Mouse (Mus musculus) bone marrow macrophage, adult 2 months (primary cell): ENCODE data around the gene Gdpd5. TPM values are rescaled to one million over a fixed set of nuclear protein-coding genes. Genes with fewer than 3 reads are reported as not detected.
"Not testable (repeated sequence)": the region's sequence is repeated elsewhere in the genome, so short reads cannot be mapped to it uniquely, and the experiment has no call there.

Experiments used
- H3K27ac ChIP-seq: 2 replicates; pipeline ENCODE4 v1.5.1; 2012; ENCODE audit warnings: low read depth, low read length; ENCODE audit not compliant: insufficient read depth
- H3K4me1 ChIP-seq: 2 replicates; pipeline ENCODE4 v1.6.1; 2012; ENCODE audit warnings: low read length; ENCODE audit not compliant: control insufficient read depth, insufficient read depth
- H3K4me3 ChIP-seq: 2 replicates; pipeline ENCODE4 v1.5.1; 2012; ENCODE audit warnings: mild to moderate bottlenecking, low read length, moderate library complexity; ENCODE audit not compliant: insufficient read depth
- CTCF ChIP-seq: IDR thresholded peaks from 2 replicates; pipeline ENCODE4 v1.5.1; 2012; ENCODE audit warnings: low read depth, mild to moderate bottlenecking, low read length, moderate library complexity
- POLR2A ChIP-seq: IDR thresholded peaks from 2 replicates; pipeline ENCODE4 v1.6.1; 2012; ENCODE audit warnings: mild to moderate bottlenecking, low read depth, low read length, borderline replicate concordance
- polyA plus RNA-seq: library from polyadenylated mRNA; stranded (reverse); fragments of >200 nt; gene quantifications from 2 replicates; pipeline ENCODE4 v1.2.4, GENCODE M21; 2012; ENCODE audit not compliant: missing spikeins, insufficient read depth, insufficient read length

Gdpd5 gene
- polyA plus RNA-seq, 1 experiment = 11.1 TPM

DNA sequence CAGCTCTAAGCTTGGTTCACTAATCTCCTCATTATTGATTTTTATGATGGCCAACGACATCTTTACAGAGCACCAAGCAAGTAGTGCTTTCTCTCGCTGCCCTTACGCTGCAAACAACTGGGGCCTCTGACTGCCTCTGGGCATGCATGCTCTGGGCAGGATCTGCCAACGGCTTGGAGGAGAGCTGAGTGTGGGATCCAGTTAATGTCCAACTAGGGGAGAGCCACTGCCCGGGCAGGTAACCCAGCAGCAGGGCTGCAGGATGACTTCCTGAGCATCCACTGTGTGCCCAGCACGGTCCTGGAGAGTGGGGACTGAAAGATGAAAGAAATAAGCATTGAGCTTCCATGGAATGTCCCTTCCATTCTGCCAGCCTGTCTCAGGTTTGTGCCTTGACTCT lies 14.5 kb upstream of the Gdpd5 start:
- Histone ChIP-seq H3K4me3 (no peak overlapping the region), H3K27ac (no peak overlapping the region), H3K4me1 (no peaks in the 10 kb centered on the region)
- TF ChIP-seq POLR2A (no peak), CTCF (no peak)

DNA sequence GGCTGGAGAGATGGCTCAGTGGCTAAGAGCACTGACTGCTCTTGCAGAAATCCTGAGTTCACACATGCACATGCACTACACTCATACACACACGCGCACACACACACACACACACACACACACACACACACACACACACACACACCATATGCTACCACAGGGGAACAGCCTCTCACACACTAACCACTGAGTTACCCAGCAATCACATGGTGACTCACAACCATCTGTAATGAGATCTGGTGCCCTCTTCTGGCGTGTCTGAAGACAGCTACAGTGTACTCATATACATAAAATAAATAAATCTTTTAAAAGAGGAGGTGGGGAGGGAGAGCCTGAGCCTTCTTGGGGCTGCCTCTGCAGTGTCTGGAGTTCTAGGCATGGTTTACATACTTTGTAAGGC lies 6.9 kb upstream of the Gdpd5 start:
- H3K4me1 ChIP-seq = peaks cover 15% of the 10 kb centered on the region
- H3K4me3 ChIP-seq, H3K27ac ChIP-seq: not testable (repeated sequence)

DNA sequence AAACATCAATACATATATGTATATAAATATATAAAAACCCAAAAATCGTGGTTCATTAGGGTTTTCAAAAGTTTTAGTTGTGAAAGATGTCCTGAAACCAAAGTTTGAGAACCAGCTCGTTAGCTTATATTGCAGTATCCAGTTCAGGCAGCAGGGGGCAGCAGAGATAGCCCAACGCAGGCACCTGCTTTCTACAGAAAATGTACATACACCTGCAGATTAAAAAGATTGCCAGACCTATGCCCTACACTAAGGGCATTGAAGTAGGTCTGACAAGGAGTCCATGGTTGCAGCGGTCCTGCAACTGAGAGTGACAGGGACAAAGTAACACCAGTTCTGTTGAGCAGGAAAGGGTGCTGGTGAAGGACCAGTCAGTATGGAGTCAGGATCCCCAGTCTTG lies 5.8 kb upstream of the Gdpd5 start:
- Histone ChIP-seq H3K4me1 (peaks cover 23% of the 10 kb centered on the region), H3K4me3 (no peak overlapping the region), H3K27ac (no peak overlapping the region)
- peak; percentile 93 for TF ChIP-seq CTCF
- TF ChIP-seq POLR2A = no peak

DNA sequence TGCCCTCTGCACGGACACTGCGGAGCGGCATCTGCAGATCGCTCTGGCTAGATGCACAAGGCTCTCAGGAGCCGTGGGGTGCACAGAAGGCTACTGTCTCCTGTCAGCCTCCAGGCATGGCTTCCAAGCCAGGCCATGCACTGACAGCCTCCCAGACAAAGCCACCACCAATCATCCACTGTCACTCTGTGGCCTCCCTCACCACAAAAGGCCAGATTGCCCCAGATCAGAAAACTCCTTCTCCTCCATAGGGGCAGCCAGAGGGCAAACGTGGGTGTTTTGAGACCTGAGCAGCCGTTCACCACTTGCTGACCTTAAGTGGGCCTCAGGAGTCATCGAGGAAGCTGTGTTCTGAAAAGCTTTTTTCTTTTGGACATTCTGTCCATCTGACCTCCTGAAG lies 2.3 kb upstream of the Gdpd5 start:
- no peak overlapping the region for H3K4me3 ChIP-seq
- H3K4me1 ChIP-seq = peaks cover 38% of the 10 kb centered on the region
- TF ChIP-seq CTCF = no peak
- TF ChIP-seq POLR2A = no peak
- no peak overlapping the region for H3K27ac ChIP-seq

DNA sequence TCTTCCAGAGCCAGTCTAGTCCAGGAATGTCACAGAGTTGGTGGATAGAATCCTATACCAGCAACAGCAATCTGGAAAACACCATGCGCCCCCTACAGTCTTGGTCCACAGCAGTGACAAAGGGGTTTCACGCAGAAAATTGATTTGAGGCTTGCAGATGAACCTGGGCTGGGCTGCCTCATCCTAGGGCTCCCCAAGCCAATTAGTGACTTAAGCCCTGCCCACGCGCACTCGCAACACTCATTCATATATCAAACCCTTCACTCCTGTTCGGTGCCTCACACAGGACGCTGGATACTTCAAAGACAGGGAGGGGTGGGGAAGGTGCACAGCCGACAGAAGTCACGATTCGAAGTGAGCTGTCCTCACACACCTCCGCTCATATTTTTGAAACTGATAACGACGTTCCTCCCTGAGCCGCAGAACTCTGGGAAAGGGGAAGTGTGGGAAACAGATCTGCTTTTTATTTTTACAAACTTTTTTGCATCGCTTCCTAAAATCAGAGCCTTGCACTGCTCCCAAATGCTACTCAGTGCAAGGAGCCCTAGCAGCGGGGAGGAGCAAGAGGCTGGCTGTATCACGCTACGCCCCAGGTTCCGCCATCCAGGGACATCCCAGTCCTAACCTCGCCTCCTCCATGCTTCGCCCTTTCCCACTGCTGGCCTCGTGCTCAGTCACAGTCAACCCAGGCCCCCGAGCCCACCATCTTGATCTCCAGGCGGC lies 562 bp upstream of the Gdpd5 start:
- peak overlapping the region; percentile 83 for H3K4me3 ChIP-seq
- H3K4me1 ChIP-seq = peaks cover 43% of the 10 kb centered on the region
- TF ChIP-seq CTCF = no peak
- TF ChIP-seq POLR2A = no peak
- H3K27ac ChIP-seq = peak overlapping the region; percentile 95

DNA sequence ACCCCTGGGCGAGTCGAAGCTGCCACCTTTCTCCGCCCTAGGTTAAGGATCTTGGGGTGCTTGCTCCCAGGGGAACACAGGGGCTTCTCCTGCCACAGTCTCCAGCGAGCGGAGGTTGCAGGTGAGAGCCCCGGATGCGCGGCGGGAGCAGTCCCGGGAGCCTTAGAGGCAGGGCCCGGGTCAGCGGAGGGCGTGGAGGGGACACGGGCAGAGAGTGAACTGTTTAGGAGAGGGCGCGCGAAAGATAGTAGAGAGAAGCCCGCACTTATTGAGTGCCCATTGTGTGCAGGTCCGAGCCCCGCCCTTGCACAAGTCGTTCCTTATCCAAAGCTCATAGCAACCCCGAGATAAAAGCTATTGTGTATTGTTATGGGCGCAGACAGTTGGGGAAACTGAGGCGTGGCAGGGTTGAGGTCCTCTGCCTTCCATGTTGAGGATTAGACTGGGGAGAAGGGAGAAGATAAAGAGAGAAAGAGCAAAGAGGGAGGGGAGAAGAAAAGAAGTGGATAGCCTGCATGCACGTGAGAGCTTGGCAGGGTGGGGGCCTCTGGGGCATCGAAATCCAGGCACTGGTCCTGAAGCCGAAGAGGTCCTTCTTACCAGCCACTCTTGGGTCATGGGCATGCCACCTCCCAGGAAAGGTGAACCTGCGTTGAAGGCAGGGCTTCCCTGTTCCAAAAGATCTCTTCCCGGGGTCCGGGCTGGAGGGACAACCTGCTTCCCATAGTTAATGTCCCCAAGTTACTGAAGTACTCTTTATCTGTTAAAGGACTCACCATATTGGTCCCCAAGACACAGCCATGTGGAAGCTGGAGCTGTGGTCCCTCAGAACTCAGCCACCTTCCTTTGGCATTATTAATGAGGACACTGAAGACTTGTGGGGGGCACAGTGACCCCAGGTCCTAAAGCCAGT lies 1.1 kb downstream of the Gdpd5 start:
- TF ChIP-seq CTCF (no peak), POLR2A (no peak)
- Histone ChIP-seq H3K27ac (no peak overlapping the region), H3K4me1 (peaks cover 43% of the 10 kb centered on the region), H3K4me3 (peak overlapping the region; percentile 84)

DNA sequence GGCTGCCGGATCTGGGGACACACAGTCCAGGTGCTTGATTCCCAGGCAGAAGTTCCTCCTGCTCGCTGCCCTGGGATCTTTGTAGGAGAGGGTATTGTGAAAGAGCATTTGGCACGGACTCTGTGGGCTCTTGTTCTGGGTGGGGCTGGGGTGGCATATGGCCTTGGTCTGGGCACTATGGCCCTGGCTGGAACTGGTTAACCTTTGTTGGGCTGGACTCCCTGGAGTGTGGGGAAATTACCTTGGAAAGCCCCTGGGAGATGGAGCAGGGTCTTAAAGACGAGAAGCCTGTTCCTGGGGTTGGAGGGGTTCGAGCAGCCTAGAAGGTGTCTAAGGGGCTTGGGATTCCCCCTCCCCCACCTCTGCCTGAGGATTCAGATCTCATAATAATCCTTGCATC lies 2.0 kb downstream of the Gdpd5 start:
- TF ChIP-seq POLR2A (no peak), CTCF (no peak)
- Histone ChIP-seq H3K27ac (no peak overlapping the region), H3K4me1 (peaks cover 43% of the 10 kb centered on the region), H3K4me3 (peak overlapping the region; percentile 84; the same call in 1 of the 2 replicates)

DNA sequence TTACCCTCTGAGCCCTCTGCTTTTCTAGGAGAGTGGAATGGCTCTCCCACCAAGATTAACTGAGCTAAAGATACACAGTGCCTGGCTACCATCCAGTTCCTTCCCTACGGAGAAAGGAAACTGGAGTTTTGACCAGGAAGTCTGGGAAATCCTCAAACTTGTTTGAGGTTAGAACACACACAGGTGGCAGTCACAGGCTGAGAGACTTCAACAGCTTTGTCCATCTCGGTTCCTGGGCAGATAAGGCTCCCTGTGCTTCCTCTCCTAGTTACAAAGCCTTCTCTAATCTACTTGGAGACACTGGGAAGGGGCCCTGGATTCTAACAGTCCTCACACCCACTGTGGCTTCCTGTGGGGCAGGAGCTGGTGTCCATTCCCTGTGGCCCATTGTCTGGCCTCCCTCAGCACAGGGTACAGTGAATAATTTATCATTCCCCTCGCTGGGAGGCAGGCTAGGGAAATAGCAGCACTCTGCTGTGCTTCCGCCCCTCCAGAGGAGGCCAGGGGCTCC lies 2.9 kb downstream of the Gdpd5 start:
- Histone ChIP-seq H3K27ac (no peak overlapping the region), H3K4me1 (peaks cover 43% of the 10 kb centered on the region)

DNA sequence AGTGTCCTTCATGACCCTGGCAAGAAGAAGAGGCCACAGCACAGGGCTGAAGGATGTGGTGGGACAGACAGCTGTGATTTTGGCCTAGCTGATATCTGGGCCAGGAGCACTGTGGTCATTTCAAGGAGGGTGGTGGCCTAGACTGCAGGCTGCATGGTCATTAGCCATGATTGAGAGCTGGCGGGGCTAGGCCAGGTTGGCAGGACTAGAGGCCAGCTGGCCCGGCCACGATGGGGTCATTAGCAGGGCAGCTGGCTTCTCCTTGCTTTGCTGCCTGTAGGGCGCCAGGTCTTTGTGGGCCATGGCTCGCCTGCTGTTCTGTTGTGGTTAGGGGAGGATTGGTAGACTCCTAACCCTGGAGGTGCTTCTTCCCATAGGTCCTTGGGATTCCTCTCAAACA lies 4.8 kb downstream of the Gdpd5 start:
- TF ChIP-seq CTCF = no peak
- TF ChIP-seq POLR2A = no peak
- H3K4me3 ChIP-seq = no peak overlapping the region
- H3K4me1 ChIP-seq = peaks cover 50% of the 10 kb centered on the region
- no peak overlapping the region for H3K27ac ChIP-seq

More for the DNA sequence above, 2.9 kb downstream of the Gdpd5 start:
- no peak overlapping the region for H3K4me3 ChIP-seq
- no peak for TF ChIP-seq POLR2A
- TF ChIP-seq CTCF = no peak

DNA sequence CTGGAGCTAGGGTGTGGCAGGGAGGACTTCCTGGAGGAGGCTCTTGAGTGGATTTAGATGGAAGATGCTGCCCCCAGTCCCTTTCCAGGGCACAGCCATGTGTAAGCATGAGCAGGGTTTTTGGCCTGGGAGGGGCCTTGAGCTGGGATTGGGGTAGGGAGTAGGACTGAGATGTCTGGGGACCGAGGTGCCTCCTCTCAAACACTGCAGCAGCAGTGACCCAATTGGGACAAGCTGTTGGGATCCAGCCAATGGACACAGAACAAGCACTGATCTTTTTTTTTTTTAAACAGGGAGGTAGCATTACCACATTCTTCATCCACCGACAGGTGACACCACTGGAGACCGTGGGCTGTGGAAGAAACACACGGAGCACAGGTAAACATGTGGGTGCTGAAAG lies 5.6 kb downstream of the Gdpd5 start:
- TF ChIP-seq POLR2A (no peak), CTCF (no peak)
- no peak overlapping the region for H3K27ac ChIP-seq
- peaks cover 51% of the 10 kb centered on the region for H3K4me1 ChIP-seq
- H3K4me3 ChIP-seq = no peak overlapping the region
